Mouse (Mus musculus): ENCODE results near the gene Prx.

GRCm38 (mm10) chr7:27480927-27481626 is 18.0 kb upstream of the Prx start:
- no peak for TF ChIP-seq POLR2A (IDR thresholded peaks at IDR 0.05; ENCODE audit: control insufficient read depth, extremely low read depth, insufficient read depth, low read length, poor library complexity)
- TF ChIP-seq CTCF (IDR thresholded peaks at IDR 0.05; ENCODE audit: borderline replicate concordance, control insufficient read depth, extremely low read depth, insufficient read depth, low read length, poor library complexity), result no peak

All from thymus, adult 2 months (tissue).